Mouse (Mus musculus): ENCODE measurements around the gene Fkbp11. TPM values are rescaled to one million over a fixed set of nuclear protein-coding genes. Genes with fewer than 3 reads are reported as not detected.

Fkbp11 gene
- total RNA-seq, 2 experiments from 2014 or later = 1.4 to 2.3 TPM

Other genes with a start within 250 kb of the Fkbp11 start
- not detected for gene Lalba, start 245.5 kb downstream of the Fkbp11 start, total RNA-seq (2021)
- not detected for gene Olfr279, start 235.8 kb downstream of the Fkbp11 start, total RNA-seq (2021)
- gene Kansl2, start 193.9 kb downstream of the Fkbp11 start, total RNA-seq (2021) = 10 to 100 TPM; 58.1 to 62.6 TPM
- gene Ccnt1, start 157.3 kb downstream of the Fkbp11 start, total RNA-seq (2021) = 10 to 100 TPM; 45.5 to 45.9 TPM
- not detected for gene 4930415O20Rik, start 157.2 kb downstream of the Fkbp11 start, total RNA-seq (2021)
- gene Adcy6, start 118.1 kb downstream of the Fkbp11 start, total RNA-seq (2021) = 10 to 100 TPM; 51.7 to 53.7 TPM
- 100 to 1,000 TPM; 277 to 286 TPM for gene Cacnb3, start 97.4 kb downstream of the Fkbp11 start, total RNA-seq (2021)
- 10 to 100 TPM; 69.4 to 75.8 TPM for gene Ddx23, start 65.3 kb downstream of the Fkbp11 start, total RNA-seq (2021)
- 10 to 100 TPM; 31.8 to 36.8 TPM for gene Rnd1, start 50.7 kb downstream of the Fkbp11 start, total RNA-seq (2021)
- 10 to 100 TPM in 1 of 2 experiments, 1 to 10 TPM in 1; 9.8 to 11.4 TPM for gene Ccdc65, start 20.0 kb downstream of the Fkbp11 start, total RNA-seq (2021)
- gene Arf3, start 35.0 kb upstream of the Fkbp11 start, total RNA-seq (2021) = 100 to 1,000 TPM; 767 to 776 TPM
- gene Wnt10b, start 50.0 kb upstream of the Fkbp11 start, total RNA-seq (2021) = under 1 TPM; 0.37 to 0.62 TPM
- gene Wnt1, start 61.7 kb upstream of the Fkbp11 start, total RNA-seq (2021) = not detected
- 100 to 1,000 TPM; 829 to 842 TPM for gene Ddn, start 81.3 kb upstream of the Fkbp11 start, total RNA-seq (2021)
- gene Prkag1, start 103.3 kb upstream of the Fkbp11 start, total RNA-seq (2021) = 10 to 100 TPM; 44.1 to 55.6 TPM
- gene Kmt2d, start 143.0 kb upstream of the Fkbp11 start, total RNA-seq (2021) = 10 to 100 TPM; 78.0 to 80.2 TPM
- 10 to 100 TPM in 1 of 2 experiments, 1 to 10 TPM in 1; 8.2 to 11.6 TPM for gene Rhebl1, start 166.3 kb upstream of the Fkbp11 start, total RNA-seq (2021)
- under 1 TPM; 0.37 to 0.41 TPM for gene Dhh, start 170.3 kb upstream of the Fkbp11 start, total RNA-seq (2021)
- 10 to 100 TPM; 13.8 to 18.4 TPM for gene Lmbr1l, start 190.0 kb upstream of the Fkbp11 start, total RNA-seq (2021)
- 100 to 1,000 TPM; 541 to 580 TPM for gene Tuba1b, start 206.4 kb upstream of the Fkbp11 start, total RNA-seq (2021)
- not detected for gene Gm49450, start 225.4 kb upstream of the Fkbp11 start, total RNA-seq (2021)
- 1,000 to 10,000 TPM; 1,095 to 1,137 TPM for gene Tuba1a, start 225.5 kb upstream of the Fkbp11 start, total RNA-seq (2021)

Measured in left cerebral cortex, postnatal 25 days (tissue).